Mouse (Mus musculus) stomach, postnatal 0 days (tissue): ENCODE measurements at regions not wholly inside any gene's neighbourhood (a gene's known extent, or its start where the extent isn't known, plus 50 kb on each side); places are given as distances from the start of the nearest gene placed in this dataset.

Experiments
- CTCF ChIP-seq: IDR thresholded peaks from 2 replicates; pipeline ENCODE4 v1.5.1; 2016; ENCODE audit warnings: antibody characterized with exemption, low read depth, mild to moderate bottlenecking, moderate library complexity
- EP300 ChIP-seq: optimal IDR thresholded peaks from 2 replicates; pipeline ENCODE3; 2016; ENCODE audit warnings: antibody characterized with exemption

- TF ChIP-seq CTCF: peak; percentile 59
- TF ChIP-seq EP300: no peak
Observed at GRCm38 (mm10) chr1:22105496-22105895, 143.8 kb upstream of the Kcnq5 start.
